Mouse (Mus musculus): Measurements from ENCODE around the gene Khdc1c. TPM values are rescaled to one million over a fixed set of nuclear protein-coding genes. Genes with fewer than 3 reads are reported as not detected.

The Khdc1c gene
- polyA plus RNA-seq, 1 experiment from 2014 or later, result not detected

DNA sequence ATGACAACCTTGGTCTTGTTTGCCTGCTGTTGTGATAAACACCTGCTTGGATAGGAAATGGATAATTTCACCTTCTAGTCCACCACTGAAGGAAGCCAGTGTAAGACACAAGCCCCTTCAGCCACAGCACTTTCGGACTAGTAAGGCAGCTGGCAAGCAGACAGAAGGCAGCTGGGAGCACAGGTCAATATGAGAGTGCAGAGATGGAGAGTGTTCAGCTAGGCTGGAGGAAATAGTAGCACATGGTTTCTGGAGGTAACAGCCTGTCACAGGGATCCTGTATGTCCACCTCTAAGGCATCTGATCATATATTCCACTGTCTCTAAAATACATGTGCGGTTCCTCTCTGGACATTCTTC, 44.0 kb downstream of the Khdc1c start:
- Histone ChIP-seq H3K9ac (ENCODE audit: low read length) (no peak overlapping the region), H3K27ac (ENCODE audit: low read depth, low read length) (no peak overlapping the region), H3K4me3 (ENCODE audit: low read depth, low read length) (no peak overlapping the region), H3K36me3 (ENCODE audit: control insufficient read depth, insufficient read depth, low read length) (no peaks in the 10 kb centered on the region), H3K4me2 (no peak overlapping the region), H3K4me1 (ENCODE audit: control insufficient read depth, insufficient read depth, low read length) (no peaks in the 10 kb centered on the region), H3K27me3 (ENCODE audit: control insufficient read depth, insufficient read depth, low read length) (no peaks in the 10 kb centered on the region), H3K9me3 (ENCODE audit: control insufficient read depth, low read length) (no peaks in the 10 kb centered on the region)
- 92% methylated on average over 2 of the region's 2 CpGs for WGBS
- DNase-seq (ENCODE audit: low spot score, missing footprints), result no peak
- no peak for ATAC-seq (ENCODE audit: low FRiP score)

- H3K9me3 ChIP-seq (ENCODE audit: control insufficient read depth, low read length), result no peaks in the 10 kb centered on the region
- no peaks in the 10 kb centered on the region for H3K4me1 ChIP-seq (ENCODE audit: control insufficient read depth, insufficient read depth, low read length)
- ATAC-seq (ENCODE audit: low FRiP score) (no peak), DNase-seq (ENCODE audit: low spot score, missing footprints) (no peak)
- H3K4me3 ChIP-seq (ENCODE audit: low read depth, low read length), result no peak overlapping the region
- no peaks in the 10 kb centered on the region for H3K27me3 ChIP-seq (ENCODE audit: control insufficient read depth, insufficient read depth, low read length)
- no peak overlapping the region for H3K4me2 ChIP-seq
- no peaks in the 10 kb centered on the region for H3K36me3 ChIP-seq (ENCODE audit: control insufficient read depth, insufficient read depth, low read length)
- H3K9ac ChIP-seq (ENCODE audit: low read length), result no peak overlapping the region
- no peak overlapping the region for H3K27ac ChIP-seq (ENCODE audit: low read depth, low read length)
Observed at GRCm38 (mm10) chr1:21419370-21419769, 51.2 kb downstream of the Khdc1c start.

Other genes with a start within 250 kb of the Khdc1c start
- gene Tmem14a, start 149.8 kb upstream of the Khdc1c start, polyA plus RNA-seq (2014; fragmentation: Nextera tagmentation; extraction: Ambion mirVana), result 13.1 and 13.9 TPM in 2 replicates
- gene Gsta3, start 127.7 kb upstream of the Khdc1c start, polyA plus RNA-seq (2014; fragmentation: Nextera tagmentation; extraction: Ambion mirVana), result 0.42 TPM in 1 of 2 replicates, not detected in the other
- gene Khdc1a, start 18.7 kb upstream of the Khdc1c start, polyA plus RNA-seq (2014; fragmentation: Nextera tagmentation; extraction: Ambion mirVana), result not detected in 2 replicates
- gene Khdc1b, start 15.2 kb downstream of the Khdc1c start, polyA plus RNA-seq (2014; fragmentation: Nextera tagmentation; extraction: Ambion mirVana), result not detected in 2 replicates

Data from midbrain, embryonic 11.5 days (tissue).